Mouse (Mus musculus): ENCODE data around the gene Mfsd11. TPM values are rescaled to one million over a fixed set of nuclear protein-coding genes. Genes with fewer than 3 reads are reported as not detected.

Gene Mfsd11
- total and polyA plus RNA-seq, 3 experiments, result 25.4 to 25.7 TPM; not detected in 1

DNA sequence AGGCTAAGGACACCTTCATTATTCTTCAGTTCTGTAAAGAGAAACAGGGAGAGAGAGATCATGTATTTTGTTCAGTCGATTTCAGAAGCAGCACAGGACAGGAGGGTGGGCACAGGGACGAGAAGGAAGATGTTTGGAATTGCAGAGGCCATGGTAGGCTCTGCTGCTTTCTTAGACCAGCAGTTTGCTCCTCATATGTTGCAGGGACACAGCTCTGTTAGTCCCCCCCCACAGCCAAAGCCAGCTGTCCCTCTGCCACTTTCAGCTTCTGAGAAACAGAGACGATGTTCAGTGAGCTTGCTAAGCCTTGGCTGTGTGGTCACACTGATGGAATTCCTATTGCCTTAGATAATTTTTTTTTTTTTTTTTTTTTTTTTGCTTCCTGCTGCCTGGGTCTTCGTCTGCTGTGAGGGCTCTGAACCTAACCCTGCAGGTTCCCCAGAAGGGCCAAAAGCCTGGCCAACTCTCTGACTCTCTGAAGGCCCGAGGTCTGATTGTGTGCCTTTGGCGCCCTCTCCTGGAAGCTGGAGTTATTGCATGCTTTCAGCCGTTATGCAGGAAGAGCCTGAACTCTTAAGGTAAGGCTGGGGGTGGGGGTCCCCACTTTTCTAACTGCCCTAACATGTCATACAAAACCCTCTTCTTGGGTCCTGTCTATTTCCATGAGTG lies 44.2 kb upstream of the Mfsd11 start (continued):
- TF ChIP-seq MAFK (IDR thresholded peaks at IDR 0.05; ENCODE audit: borderline replicate concordance, low read depth, low read length) (no peak), SMC3 (IDR thresholded peaks at IDR 0.05; ENCODE audit: low read depth, low read length) (peak; percentile 95)

DNA sequence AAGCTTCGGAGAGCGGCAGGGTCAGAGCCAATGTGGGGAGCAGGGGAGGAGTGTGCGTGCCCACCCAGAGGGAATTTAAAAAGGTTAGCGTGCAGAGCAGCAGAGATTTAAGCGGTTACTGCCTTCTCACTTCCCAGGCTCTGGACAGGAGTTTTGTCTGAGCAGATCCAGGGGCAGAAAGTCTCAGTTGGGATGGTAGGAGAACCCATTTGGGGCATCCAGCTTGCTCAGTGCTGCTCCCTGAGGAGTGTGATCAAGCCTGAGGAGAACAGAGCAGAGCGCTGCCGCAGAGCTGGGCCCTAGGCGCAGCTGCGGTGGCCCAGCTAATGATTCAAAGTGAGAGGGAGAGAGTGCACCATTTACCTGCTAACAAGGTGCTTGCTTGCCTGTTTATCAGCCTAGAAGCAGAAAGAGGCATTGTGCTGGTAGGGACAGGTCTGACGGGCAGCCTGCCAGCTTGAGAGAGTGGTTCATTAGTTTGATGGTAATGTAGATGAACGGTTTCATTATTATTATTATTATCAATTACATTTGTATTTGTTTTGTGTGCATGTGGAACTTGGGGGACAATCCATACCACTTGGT lies 43.3 kb upstream of the Mfsd11 start:
- H3K9me3 ChIP-seq (replicated peaks; ENCODE audit: insufficient read depth, low read length), result no peaks in the 10 kb centered on the region
- no peaks in the 10 kb centered on the region for H3K79me2 ChIP-seq (ENCODE audit: control insufficient read depth, insufficient read depth, low read length, poor library complexity)
- H3K27me3 ChIP-seq (ENCODE audit: control insufficient read depth in 1 of 2, insufficient read depth in 2 of 2, low read length in 2 of 2), result no peaks in the 10 kb centered on the region
- DNase-seq (ENCODE audit: low read depth, low spot score), result no peak
- no peak overlapping the region for H3K27ac ChIP-seq (ENCODE audit: control insufficient read depth, low read depth, low read length)
- H3K4me3 ChIP-seq (ENCODE audit: control insufficient read depth in 1 of 2, insufficient read depth in 1 of 2, low read depth in 2 of 2, low read length in 2 of 2), result no peak overlapping the region
- peak; percentile 78 for TF ChIP-seq TBP (IDR thresholded peaks at IDR 0.05; ENCODE audit: low read depth, low read length)
- TF ChIP-seq MYB (IDR thresholded peaks at IDR 0.05; ENCODE audit: low read depth, low read length), result no peak
- no peaks in the 10 kb centered on the region for H3K36me3 ChIP-seq (ENCODE audit: control insufficient read depth in 1 of 2, insufficient read depth in 2 of 2, low read length in 2 of 2)
- no peaks in the 10 kb centered on the region for H3K4me1 ChIP-seq (ENCODE audit: control insufficient read depth in 1 of 2, insufficient read depth in 2 of 2, low read length in 2 of 2)
- no peak overlapping the region for H3K9ac ChIP-seq (ENCODE audit: control insufficient read depth, low read depth, low read length, poor library complexity, severe bottlenecking)

DNA sequence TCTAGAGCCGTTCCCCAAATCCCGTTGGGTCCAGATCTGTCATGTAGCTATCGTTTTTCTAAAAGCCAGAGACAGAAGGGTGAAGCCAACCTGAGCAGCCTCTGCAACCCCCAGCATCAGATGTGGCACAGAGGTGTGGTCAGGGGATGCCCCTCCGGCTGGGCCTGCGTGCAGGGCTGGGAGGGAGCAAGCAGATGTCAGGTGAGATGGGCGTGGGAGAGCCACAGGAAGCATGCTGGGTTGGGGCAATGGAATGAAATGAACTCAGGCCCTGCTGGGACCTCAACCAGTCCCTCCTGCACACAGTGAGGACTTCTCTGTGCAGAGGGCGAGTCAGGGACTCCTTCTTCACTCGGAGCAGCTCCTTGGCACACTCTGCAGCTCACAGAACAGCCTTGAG lies 42.7 kb upstream of the Mfsd11 start:
- Histone ChIP-seq H3K9ac (ENCODE audit: control insufficient read depth, low read depth, low read length, poor library complexity, severe bottlenecking) (no peak overlapping the region), H3K36me3 (ENCODE audit: control insufficient read depth in 1 of 2, insufficient read depth in 2 of 2, low read length in 2 of 2) (no peaks in the 10 kb centered on the region), H3K4me3 (ENCODE audit: control insufficient read depth in 1 of 2, insufficient read depth in 1 of 2, low read depth in 2 of 2, low read length in 2 of 2) (no peak overlapping the region), H3K27ac (ENCODE audit: control insufficient read depth, low read depth, low read length) (no peak overlapping the region), H3K79me2 (ENCODE audit: control insufficient read depth, insufficient read depth, low read length, poor library complexity) (no peaks in the 10 kb centered on the region), H3K4me1 (ENCODE audit: control insufficient read depth in 1 of 2, insufficient read depth in 2 of 2, low read length in 2 of 2) (no peaks in the 10 kb centered on the region), H3K27me3 (ENCODE audit: control insufficient read depth in 1 of 2, insufficient read depth in 2 of 2, low read length in 2 of 2) (no peaks in the 10 kb centered on the region), H3K9me3 (replicated peaks; ENCODE audit: insufficient read depth, low read length) (no peaks in the 10 kb centered on the region)
- TF ChIP-seq MYC (IDR thresholded peaks at IDR 0.05; ENCODE audit: low read depth, low read length), result no peak
- no peak for TF ChIP-seq ZNF384 (IDR thresholded peaks at IDR 0.05; ENCODE audit: low read depth, low read length)
- no peak for TF ChIP-seq KAT2A (conservative IDR thresholded peaks at IDR 0.05; ENCODE audit: low read depth, low read length)
- no peak for TF ChIP-seq SMC3 (IDR thresholded peaks at IDR 0.05; ENCODE audit: low read depth, low read length)
- no peak for TF ChIP-seq MXI1 (IDR thresholded peaks at IDR 0.05; ENCODE audit: low read depth, low read length)
- TF ChIP-seq NRF1 (IDR thresholded peaks at IDR 0.05; ENCODE audit: insufficient read depth, low read depth, low read length, poor library complexity, severe bottlenecking), result no peak
- no peak for TF ChIP-seq MYB (IDR thresholded peaks at IDR 0.05; ENCODE audit: low read depth, low read length)
- TF ChIP-seq CHD2 (IDR thresholded peaks at IDR 0.05; ENCODE audit: low read length), result no peak
- TF ChIP-seq MAFK (IDR thresholded peaks at IDR 0.05; ENCODE audit: borderline replicate concordance, low read depth, low read length), result no peak
- no peak for TF ChIP-seq TBP (IDR thresholded peaks at IDR 0.05; ENCODE audit: low read depth, low read length)
- TF ChIP-seq ZC3H11A (IDR thresholded peaks at IDR 0.05; ENCODE audit: low read depth, low read length), result no peak
- TF ChIP-seq ZMIZ1 (IDR thresholded peaks at IDR 0.05; ENCODE audit: low read depth, low read length), result no peak
- no peak for TF ChIP-seq RAD21 (IDR thresholded peaks at IDR 0.05; ENCODE audit: low read depth, low read length)
- TF ChIP-seq GATA1 (IDR thresholded peaks at IDR 0.05; ENCODE audit: low read depth, low read length), result no peak
- no peak for TF ChIP-seq POLR2AphosphoS5 (IDR thresholded peaks at IDR 0.05; ENCODE audit: borderline replicate concordance, low read depth, low read length)
- no peak for TF ChIP-seq POLR2A (IDR thresholded peaks at IDR 0.05; ENCODE audit: control insufficient read depth in 1 of 2, insufficient read depth in 1 of 2, low read depth in 1 of 2, low read length in 2 of 2, poor library complexity in 1 of 2)
- no peak for TF ChIP-seq E2F4 (IDR thresholded peaks at IDR 0.05; ENCODE audit: borderline replicate concordance, low read depth, low read length)
- no peak for TF ChIP-seq TAL1 (IDR thresholded peaks at IDR 0.05; ENCODE audit: low read length)
- TF ChIP-seq CTCF (IDR thresholded peaks at IDR 0.05 in 2 of 3, conservative IDR thresholded peaks at IDR 0.05 in 1 of 3; ENCODE audit: control insufficient read depth in 1 of 3, insufficient read depth in 1 of 3, low read depth in 2 of 3, low read length in 3 of 3, poor library complexity in 1 of 3, severe bottlenecking in 1 of 3), result no peak
- TF ChIP-seq ZKSCAN1 (IDR thresholded peaks at IDR 0.05; ENCODE audit: low read depth, low read length), result no peak
- no peak for DNase-seq (ENCODE audit: low read depth, low spot score)
